Mouse (Mus musculus): ENCODE measurements around the gene Gm20671. TPM values are rescaled to one million over a fixed set of nuclear protein-coding genes. Genes with fewer than 3 reads are reported as not detected.
A peak's percentile ranks its signal among the peaks of the same experiment; 100 is the strongest.
"Not testable (repeated sequence)": the region's sequence is repeated elsewhere in the genome, so short reads cannot be mapped to it uniquely, and the experiment has no call there.

Gm20671 gene
- polyA plus RNA-seq (2015; fragmentation: Nextera tagmentation; extraction: Ambion mirVana): not detected in 2 replicates

DNA sequence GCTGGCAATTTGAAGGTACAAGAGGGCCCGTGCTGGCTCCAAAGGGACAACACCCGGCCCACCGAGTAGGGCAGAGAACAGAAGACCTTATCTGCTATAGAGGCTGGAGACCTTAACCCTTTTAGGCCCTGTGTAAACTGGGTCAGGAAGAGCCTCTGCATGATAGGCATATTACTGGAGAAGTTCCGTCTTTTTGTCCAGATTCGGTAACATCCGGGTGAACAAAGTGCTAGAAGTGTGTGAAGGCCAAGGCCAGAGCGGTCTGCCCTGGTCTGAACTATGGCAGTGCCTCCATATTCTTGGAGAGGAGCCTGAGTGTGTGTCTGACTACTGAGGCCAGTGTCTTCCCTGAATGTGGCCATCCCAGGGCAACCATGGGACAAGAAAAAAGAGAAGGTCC is at the start of gene Gm20671:
Gene Gm20671 (minus strand): TSS at position 101 of the 400 bp plus-strand sequence.
- H3K9me3 ChIP-seq (replicated peaks; ENCODE audit: control insufficient read depth, low read length, poor library complexity, severe bottlenecking): no peaks in the 10 kb centered on the region
- H3K36me3 ChIP-seq (ENCODE audit: control insufficient read depth, insufficient read depth, low read length): peaks cover 20% of the 10 kb centered on the region
- WGBS: 90% methylated on average over 7 of the region's 7 CpGs

DNA sequence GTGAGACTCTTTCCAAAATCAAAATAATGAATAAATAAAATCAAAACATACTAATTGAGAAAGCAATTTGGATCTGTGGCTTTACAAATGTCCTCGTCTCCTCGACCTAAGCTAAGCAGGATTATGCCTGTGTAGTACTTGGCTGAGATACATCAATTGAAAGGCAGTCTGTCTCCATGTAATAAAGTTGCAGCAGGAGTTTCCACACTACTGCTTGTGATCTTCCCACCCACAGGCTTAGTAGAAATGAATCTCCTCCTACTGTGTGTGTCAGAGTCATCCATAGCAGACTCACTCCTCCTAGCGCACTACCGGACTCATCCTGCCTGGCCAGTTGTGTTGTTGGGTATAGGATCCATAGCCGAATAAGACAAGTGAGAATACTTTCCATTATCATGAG is 45.4 kb upstream of the Gm20671 start:
- 97% methylated on average over 5 of the region's 5 CpGs for WGBS

More for the DNA sequence above, at the start of gene Gm20671:
- Histone ChIP-seq H3K4me3 (ENCODE audit: low read depth, low read length) (no peak within 1 kb of the TSS), H3K27me3 (ENCODE audit: control insufficient read depth, insufficient read depth, low read depth, low read length) (no peaks in the 10 kb centered on the region), H3K4me2 (ENCODE audit: low read length) (no peak within 1 kb of the TSS), H3K4me1 (ENCODE audit: control insufficient read depth, insufficient read depth, low read length) (no peaks in the 10 kb centered on the region), H3K9ac (ENCODE audit: low read depth, low read length) (no peak within 1 kb of the TSS), H3K27ac (ENCODE audit: low read length) (no peak within 1 kb of the TSS)
- no peak for ATAC-seq

DNA sequence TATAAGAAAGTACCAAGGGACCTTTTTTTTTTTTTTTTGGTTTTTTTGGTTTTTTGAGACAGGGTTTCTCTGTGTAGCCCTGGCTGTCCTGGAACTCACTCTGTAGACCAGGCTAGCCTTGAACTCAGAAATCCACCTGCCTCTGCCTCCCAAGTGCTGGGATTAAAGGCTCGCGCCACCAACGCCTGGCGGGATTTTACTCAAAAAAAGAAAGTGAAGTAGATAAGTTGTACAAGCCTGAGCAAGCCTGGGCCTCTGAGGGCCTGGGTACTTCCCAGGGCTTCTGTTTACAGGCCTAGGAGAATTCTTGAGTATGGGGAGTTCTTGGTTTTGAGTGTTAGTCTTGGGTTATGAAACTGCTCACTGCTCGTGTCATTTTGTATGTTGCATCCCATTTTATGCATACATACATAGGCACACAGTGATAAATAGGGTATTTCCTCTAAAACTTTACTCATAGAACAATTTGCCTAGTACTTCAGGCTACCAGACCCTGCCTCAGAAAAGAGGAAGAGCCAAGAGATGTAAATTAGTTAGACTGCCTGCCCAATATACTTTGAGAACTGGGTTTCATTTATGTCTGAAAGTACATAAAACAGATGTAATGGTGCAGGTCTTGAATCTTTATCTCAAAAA is 42.6 kb upstream of the Gm20671 start:
- Histone ChIP-seq H3K4me2 (ENCODE audit: low read length) (no peak overlapping the region), H3K27me3 (ENCODE audit: control insufficient read depth, insufficient read depth, low read depth, low read length) (no peaks in the 10 kb centered on the region), H3K36me3 (ENCODE audit: control insufficient read depth, insufficient read depth, low read length) (peaks cover 11% of the 10 kb centered on the region), H3K9me3 (replicated peaks; ENCODE audit: control insufficient read depth, low read length, poor library complexity, severe bottlenecking) (no peaks in the 10 kb centered on the region), H3K27ac (ENCODE audit: low read length) (no peak overlapping the region), H3K4me1 (ENCODE audit: control insufficient read depth, insufficient read depth, low read length) (peaks cover 2% of the 10 kb centered on the region), H3K4me3 (ENCODE audit: low read depth, low read length) (no peak overlapping the region), H3K9ac (ENCODE audit: low read depth, low read length) (no peak overlapping the region)
- 97% methylated on average over 5 of the region's 5 CpGs for WGBS
- ATAC-seq: no peak

More for the DNA sequence above, 45.4 kb upstream of the Gm20671 start:
- no peak for ATAC-seq
- Histone ChIP-seq H3K4me1 (ENCODE audit: control insufficient read depth, insufficient read depth, low read length) (no peaks in the 10 kb centered on the region), H3K36me3 (ENCODE audit: control insufficient read depth, insufficient read depth, low read length) (peaks cover 11% of the 10 kb centered on the region), H3K27ac (ENCODE audit: low read length) (no peak overlapping the region), H3K4me3 (ENCODE audit: low read depth, low read length) (no peak overlapping the region), H3K9me3 (replicated peaks; ENCODE audit: control insufficient read depth, low read length, poor library complexity, severe bottlenecking) (no peaks in the 10 kb centered on the region), H3K27me3 (ENCODE audit: control insufficient read depth, insufficient read depth, low read depth, low read length) (no peaks in the 10 kb centered on the region), H3K9ac (ENCODE audit: low read depth, low read length) (no peak overlapping the region), H3K4me2 (ENCODE audit: low read length) (no peak overlapping the region)

DNA sequence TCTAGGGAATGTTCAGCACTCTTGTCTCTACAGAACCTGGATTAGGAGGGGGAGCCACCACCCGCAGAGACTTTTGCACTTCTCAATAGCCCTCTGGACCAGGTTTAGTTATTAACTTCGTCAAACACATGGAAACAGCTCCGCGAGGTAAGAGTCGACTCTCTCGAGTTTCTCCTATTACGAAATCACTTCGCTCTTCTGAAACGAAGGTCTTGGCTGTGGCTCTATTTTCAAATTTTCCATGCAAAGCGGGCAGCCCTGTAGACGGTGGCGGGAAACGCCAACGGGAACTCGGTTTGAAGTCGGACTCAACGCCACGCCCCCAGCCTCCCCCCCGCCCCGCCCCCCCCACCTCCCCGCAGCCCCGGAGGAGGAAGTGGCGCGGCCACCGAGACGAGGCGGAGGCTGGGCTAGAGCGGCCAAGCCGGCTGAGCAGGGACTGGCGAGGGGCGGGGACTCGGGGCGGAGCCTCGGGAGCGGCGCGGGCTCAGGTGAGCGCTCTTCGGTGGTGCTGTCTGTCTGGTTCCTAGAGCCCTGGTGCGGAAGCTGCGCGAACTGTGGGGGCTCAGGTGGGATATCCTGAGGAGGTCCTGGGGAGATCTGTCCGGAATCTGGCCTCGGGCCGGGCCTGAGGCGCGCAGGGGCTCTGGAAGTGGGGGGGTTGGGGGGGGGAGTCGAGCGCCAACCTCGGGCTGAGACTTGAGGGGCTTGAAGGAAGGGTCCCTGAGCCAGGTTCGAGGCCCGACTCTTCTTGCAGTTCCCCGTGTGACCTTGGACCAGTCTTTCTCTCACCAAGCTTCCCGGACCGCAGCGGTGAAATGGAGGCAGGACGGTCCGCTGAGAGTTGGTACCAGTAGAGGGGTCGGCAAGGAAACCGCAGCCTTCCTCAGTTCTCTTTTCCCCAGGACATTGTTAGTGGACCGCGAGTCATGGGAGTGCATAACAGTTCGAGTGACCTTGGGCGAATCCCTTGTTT is 36.6 kb upstream of the Gm20671 start, which contains the start of gene Depdc5:
Gene Depdc5 (plus strand): TSS at position 449 of the 976 bp plus-strand sequence.
- H3K27ac ChIP-seq (ENCODE audit: low read length): peak within 1 kb of the TSS; percentile 78
- H3K36me3 ChIP-seq (ENCODE audit: control insufficient read depth, insufficient read depth, low read length): no peaks in the 10 kb centered on the region
- ATAC-seq: peak; percentile 99
- H3K27me3 ChIP-seq (ENCODE audit: control insufficient read depth, insufficient read depth, low read depth, low read length): no peaks in the 10 kb centered on the region
- peak within 1 kb of the TSS; percentile 72 for H3K4me3 ChIP-seq (ENCODE audit: low read depth, low read length)
- peak within 1 kb of the TSS; percentile 78 for H3K9ac ChIP-seq (ENCODE audit: low read depth, low read length)
- peak within 1 kb of the TSS; percentile 73 for H3K4me2 ChIP-seq (ENCODE audit: low read length)
- H3K4me1 ChIP-seq (ENCODE audit: control insufficient read depth, insufficient read depth, low read length): peaks cover 8% of the 10 kb centered on the region
- under 1% methylated on average over 56 of the region's 64 CpGs for WGBS
- no peaks in the 10 kb centered on the region for H3K9me3 ChIP-seq (replicated peaks; ENCODE audit: control insufficient read depth, low read length, poor library complexity, severe bottlenecking)

DNA sequence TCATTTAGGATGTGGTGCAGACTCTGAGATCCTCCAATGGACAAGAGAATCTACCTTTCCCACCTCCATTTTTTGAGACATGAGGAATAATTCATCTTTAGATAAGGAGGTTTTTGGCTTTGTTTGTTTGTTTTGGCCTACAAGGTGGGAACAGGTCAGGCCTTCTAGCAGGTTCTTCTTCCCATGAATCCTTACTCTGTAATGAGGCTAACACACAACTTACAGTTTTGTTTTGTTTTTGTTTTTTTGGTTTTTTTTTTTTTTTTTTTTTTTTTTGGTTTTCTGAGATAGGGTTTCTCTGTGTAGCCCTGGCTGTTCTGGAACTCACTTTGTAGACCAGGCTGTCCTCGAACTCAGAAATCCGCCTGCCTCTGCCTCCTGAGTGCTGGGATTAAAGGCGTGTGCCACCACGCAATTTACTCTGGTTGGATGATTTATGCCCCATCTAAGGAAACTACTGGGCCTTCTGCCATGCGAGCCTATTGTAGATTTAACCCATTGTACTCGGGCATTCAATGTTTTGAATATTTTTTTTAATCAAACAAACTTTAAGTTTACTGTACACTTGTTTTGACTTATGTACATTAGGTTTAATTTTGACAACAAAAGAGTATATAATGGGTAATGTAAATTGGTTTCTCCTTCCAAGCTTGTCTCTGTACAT is 35.7 kb upstream of the Gm20671 start:
- Histone ChIP-seq H3K9ac (ENCODE audit: low read depth, low read length) (no peak overlapping the region), H3K27me3 (ENCODE audit: control insufficient read depth, insufficient read depth, low read depth, low read length) (no peaks in the 10 kb centered on the region), H3K4me1 (ENCODE audit: control insufficient read depth, insufficient read depth, low read length) (peaks cover 8% of the 10 kb centered on the region), H3K36me3 (ENCODE audit: control insufficient read depth, insufficient read depth, low read length) (no peaks in the 10 kb centered on the region), H3K4me2 (ENCODE audit: low read length) (no peak overlapping the region; the same call in 1 of the 2 replicates), H3K9me3 (replicated peaks; ENCODE audit: control insufficient read depth, low read length, poor library complexity, severe bottlenecking) (no peaks in the 10 kb centered on the region), H3K27ac (ENCODE audit: low read length) (no peak overlapping the region), H3K4me3 (ENCODE audit: low read depth, low read length) (no peak overlapping the region)
- 73% methylated on average over 6 of the region's 6 CpGs for WGBS
- ATAC-seq: no peak

DNA sequence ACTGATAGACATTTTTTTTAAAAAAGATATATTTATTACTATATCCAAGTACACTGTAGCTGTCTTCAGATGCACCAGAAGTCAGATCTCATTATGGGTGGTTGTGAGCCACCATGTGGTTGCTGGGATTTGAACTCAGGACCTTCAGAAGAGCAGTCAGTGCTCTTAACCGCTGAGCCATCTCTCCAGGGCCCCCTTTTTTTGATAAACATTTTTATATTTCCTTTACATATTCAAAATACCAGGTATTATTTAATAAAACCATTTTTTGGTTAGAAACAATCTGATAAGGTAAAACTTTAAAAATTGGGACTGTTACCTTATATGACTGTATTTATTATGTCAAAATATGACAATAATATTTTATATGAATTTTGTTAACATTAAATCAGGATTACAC is 34.2 kb upstream of the Gm20671 start:
- no peaks in the 10 kb centered on the region for H3K27me3 ChIP-seq (ENCODE audit: control insufficient read depth, insufficient read depth, low read depth, low read length)

DNA sequence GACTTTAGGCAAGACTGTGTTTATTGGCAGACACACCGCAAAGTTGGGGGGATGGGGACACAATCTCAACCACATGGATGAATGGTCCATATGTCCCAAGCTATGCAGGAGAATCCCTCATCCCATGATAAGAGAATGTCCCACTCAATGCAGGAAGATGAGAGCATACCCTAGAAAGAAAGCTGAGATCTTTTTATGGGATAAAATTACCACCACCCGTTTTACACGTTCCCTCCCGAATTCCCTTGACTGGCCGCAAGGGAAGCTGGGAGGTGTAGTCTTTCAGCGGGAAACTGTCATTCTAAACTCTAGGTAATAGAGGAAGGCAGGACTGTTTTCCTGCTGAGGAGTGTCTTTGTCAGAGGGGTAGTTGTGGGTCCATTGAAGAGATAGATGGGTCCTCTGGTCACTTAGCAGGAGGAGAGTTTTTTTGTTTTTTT is 30.9 kb upstream of the Gm20671 start:
- Histone ChIP-seq H3K4me1 (ENCODE audit: control insufficient read depth, insufficient read depth, low read length) (peaks cover 12% of the 10 kb centered on the region), H3K27ac (ENCODE audit: low read length) (peak overlapping the region; percentile 79)

More for the DNA sequence above, 34.2 kb upstream of the Gm20671 start:
- 93% methylated on average over 1 of the region's 1 CpGs for WGBS
- no peak overlapping the region for H3K27ac ChIP-seq (ENCODE audit: low read length)
- no peaks in the 10 kb centered on the region for H3K36me3 ChIP-seq (ENCODE audit: control insufficient read depth, insufficient read depth, low read length)
- no peak for ATAC-seq
- no peak overlapping the region for H3K4me2 ChIP-seq (ENCODE audit: low read length)
- no peaks in the 10 kb centered on the region for H3K9me3 ChIP-seq (replicated peaks; ENCODE audit: control insufficient read depth, low read length, poor library complexity, severe bottlenecking)
- no peak overlapping the region for H3K9ac ChIP-seq (ENCODE audit: low read depth, low read length)
- no peak overlapping the region for H3K4me3 ChIP-seq (ENCODE audit: low read depth, low read length)
- H3K4me1 ChIP-seq (ENCODE audit: control insufficient read depth, insufficient read depth, low read length): peaks cover 11% of the 10 kb centered on the region

DNA sequence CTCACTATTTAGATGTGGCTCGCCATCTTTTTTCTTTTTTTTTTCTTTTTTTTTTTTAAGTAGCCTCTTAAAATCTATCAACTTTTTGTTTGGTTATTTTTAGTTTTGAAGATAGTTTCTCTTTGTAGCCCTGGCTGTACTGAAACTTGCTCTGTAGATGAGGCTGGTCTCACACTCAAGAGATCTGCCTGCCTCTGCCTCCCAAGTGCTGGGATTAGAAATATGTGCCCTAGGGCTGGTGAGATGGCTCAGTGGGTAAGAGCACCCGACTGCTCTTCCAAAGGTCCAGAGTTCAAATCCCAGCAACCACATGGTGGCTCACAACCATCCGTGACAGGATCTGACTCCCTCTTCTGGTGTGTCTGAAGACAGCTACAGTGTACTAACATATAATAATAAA is 28.4 kb upstream of the Gm20671 start:
- not testable (repeated sequence) for H3K27ac ChIP-seq (ENCODE audit: low read length); H3K9ac ChIP-seq (ENCODE audit: low read depth, low read length); H3K9me3 ChIP-seq (replicated peaks; ENCODE audit: control insufficient read depth, low read length, poor library complexity, severe bottlenecking); H3K27me3 ChIP-seq (ENCODE audit: control insufficient read depth, insufficient read depth, low read depth, low read length); H3K36me3 ChIP-seq (ENCODE audit: control insufficient read depth, insufficient read depth, low read length); ATAC-seq; H3K4me3 ChIP-seq (ENCODE audit: low read depth, low read length); H3K4me2 ChIP-seq (ENCODE audit: low read length)
- peaks cover 32% of the 10 kb centered on the region for H3K4me1 ChIP-seq (ENCODE audit: control insufficient read depth, insufficient read depth, low read length)
- WGBS: 95% methylated on average over 2 of the region's 3 CpGs

More for the DNA sequence above, 30.9 kb upstream of the Gm20671 start:
- peak; percentile 41; the same call in 1 of the 2 replicates for ATAC-seq
- H3K4me3 ChIP-seq (ENCODE audit: low read depth, low read length): peak overlapping the region; percentile 53
- H3K9me3 ChIP-seq (replicated peaks; ENCODE audit: control insufficient read depth, low read length, poor library complexity, severe bottlenecking): no peaks in the 10 kb centered on the region
- no peaks in the 10 kb centered on the region for H3K36me3 ChIP-seq (ENCODE audit: control insufficient read depth, insufficient read depth, low read length)
- H3K27me3 ChIP-seq (ENCODE audit: control insufficient read depth, insufficient read depth, low read depth, low read length): no peaks in the 10 kb centered on the region
- 2% methylated on average over 6 of the region's 6 CpGs for WGBS
- H3K9ac ChIP-seq (ENCODE audit: low read depth, low read length): peak overlapping the region; percentile 68
- peak overlapping the region; percentile 56 for H3K4me2 ChIP-seq (ENCODE audit: low read length)
